Mouse (Mus musculus) cerebellum, adult 18-20 months (tissue): ENCODE results near the gene Pip5k1b.
A peak's percentile ranks its signal among the peaks of the same experiment; 100 is the strongest.

Experiments
- DNase-seq, 2 experiments: peaks; one replicate each; pipeline ENCODE4 v3.0.0; 2021

Pip5k1b gene

DNA sequence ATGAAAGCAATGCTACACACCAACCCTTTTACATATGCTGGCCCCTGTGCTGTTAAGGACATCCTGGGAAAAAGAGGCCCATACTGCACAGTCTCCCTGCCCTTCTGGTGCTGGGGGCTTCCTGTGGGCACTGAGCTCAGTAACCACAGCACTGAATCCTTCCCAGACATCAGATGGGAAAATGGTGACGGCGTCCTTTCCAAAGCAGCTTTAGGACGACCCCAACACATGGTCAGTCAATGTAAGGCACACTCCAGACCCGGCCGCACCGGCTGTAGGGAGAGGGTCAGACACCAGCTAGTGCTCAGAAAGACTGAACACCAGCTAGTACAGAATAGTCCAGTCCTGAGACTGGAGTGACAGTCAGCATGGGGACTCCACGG lies 13.4 kb downstream of the Pip5k1b start:
- DNase-seq, result no peak

GRCm38 (mm10) chr19:24541669-24542292 lies 13.9 kb downstream of the Pip5k1b start:
- DNase-seq, result no peak

GRCm38 (mm10) chr19:24540952-24541668 lies 14.6 kb downstream of the Pip5k1b start:
- DNase-seq, result peak in 1 of 2 experiments; percentile 38

DNA sequence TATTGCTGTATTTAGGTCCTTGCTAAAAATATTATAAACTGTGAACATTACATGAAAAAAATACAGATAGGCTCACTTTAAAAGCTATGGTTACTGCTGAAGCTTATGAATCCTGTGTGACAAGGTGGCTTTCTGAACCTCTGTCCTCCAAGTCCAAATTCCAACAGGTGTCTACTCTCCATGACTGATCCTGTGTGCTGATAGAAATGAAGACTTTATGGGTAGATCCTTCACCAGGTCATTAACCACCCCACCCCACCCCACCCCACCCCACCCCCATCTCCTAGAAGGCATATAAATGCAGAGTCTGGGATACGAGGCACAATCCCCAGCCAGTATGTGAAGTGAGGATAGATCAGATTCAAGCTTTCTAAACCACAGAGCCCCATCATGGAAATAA lies 16.6 kb downstream of the Pip5k1b start:
- no peak for DNase-seq

- no peak for DNase-seq
These were observed 17.5 kb downstream of the Pip5k1b start for GRCm38 (mm10) chr19:24538181-24538580.

DNA sequence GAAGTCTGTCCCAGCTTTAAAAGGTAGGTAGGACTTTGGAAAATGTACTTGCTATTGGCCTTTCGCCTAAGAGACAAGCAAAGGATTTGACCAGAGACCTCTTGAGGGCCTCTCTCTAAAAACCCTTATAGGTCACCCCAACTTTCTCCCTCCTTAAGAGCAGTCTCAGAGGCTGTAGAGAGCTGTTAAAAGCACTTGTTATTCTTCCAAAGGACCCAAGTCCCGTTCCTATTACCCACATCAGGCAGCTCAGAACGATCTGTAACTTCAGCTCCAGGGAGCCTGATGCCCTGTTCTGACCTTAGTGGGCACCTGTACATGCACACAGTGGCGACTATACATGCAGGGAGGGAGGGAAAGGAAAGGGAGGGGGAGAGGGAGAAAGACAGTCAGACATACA lies 18.0 kb downstream of the Pip5k1b start:
- peak in 1 of 2 experiments; percentile 1 for DNase-seq

GRCm38 (mm10) chr19:24536920-24537319 lies 18.8 kb downstream of the Pip5k1b start:
- no peak for DNase-seq

GRCm38 (mm10) chr19:24536280-24536679 lies 19.4 kb downstream of the Pip5k1b start:
- DNase-seq, result no peak

- DNase-seq, result no peak
These were observed 20.5 kb downstream of the Pip5k1b start for GRCm38 (mm10) chr19:24535161-24535560.

- no peak for DNase-seq
These were observed 20.9 kb downstream of the Pip5k1b start for GRCm38 (mm10) chr19:24534733-24535132.

- no peak for DNase-seq
These were observed 26.6 kb downstream of the Pip5k1b start for GRCm38 (mm10) chr19:24528910-24529561.

GRCm38 (mm10) chr19:24528129-24528730 lies 27.4 kb downstream of the Pip5k1b start:
- no peak for DNase-seq

DNA sequence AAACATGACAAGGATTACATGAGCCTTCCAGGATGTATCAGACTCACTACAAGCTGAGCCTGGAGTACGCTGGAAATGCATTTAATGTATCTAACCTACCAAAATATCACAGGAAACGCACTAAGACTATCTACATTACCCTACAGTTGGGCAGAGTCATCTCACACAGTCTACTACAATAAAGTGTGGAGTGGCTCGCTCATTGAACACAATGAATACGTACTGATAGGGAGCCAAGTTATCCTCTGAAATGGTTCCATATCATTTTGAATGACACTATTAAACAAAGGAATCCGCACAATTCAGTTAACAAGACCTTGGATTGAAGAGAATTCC lies 28.1 kb downstream of the Pip5k1b start:
- no peak for DNase-seq

GRCm38 (mm10) chr19:24526731-24527612 lies 28.7 kb downstream of the Pip5k1b start:
- DNase-seq, result peak; percentile 40 to 41

- DNase-seq, result peak; percentile 91 to 93
These were observed 32.0 kb downstream of the Pip5k1b start for GRCm38 (mm10) chr19:24523476-24524313.

- DNase-seq, result peak in 1 of 2 experiments; percentile 55
These were observed 33.7 kb downstream of the Pip5k1b start for GRCm38 (mm10) chr19:24521997-24522396.

DNA sequence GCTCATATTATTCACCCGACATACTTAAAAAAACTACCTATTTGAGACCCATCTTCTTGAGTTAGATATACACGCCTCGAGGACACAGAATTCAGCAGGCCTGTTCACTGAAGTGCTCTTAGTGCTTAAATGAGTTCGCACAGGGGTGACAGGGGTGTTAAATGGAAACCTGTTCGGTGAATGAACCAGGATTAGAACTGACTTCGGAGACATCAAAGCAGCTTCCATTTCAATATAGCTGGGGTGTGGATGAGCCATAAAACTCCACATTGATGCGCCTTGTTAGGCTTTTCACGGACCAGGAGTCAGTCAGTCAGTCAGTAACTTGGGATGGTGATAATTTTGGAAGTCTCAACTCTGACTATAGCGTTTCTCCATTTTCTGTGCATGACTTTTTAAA lies 34.5 kb downstream of the Pip5k1b start:
- no peak for DNase-seq

GRCm38 (mm10) chr19:24519732-24520409 lies 35.8 kb downstream of the Pip5k1b start:
- no peak for DNase-seq

- DNase-seq, result no peak
These were observed 37.3 kb downstream of the Pip5k1b start for GRCm38 (mm10) chr19:24518384-24518783.

- DNase-seq, result peak in 1 of 2 experiments; percentile 0
These were observed 38.6 kb downstream of the Pip5k1b start for GRCm38 (mm10) chr19:24517057-24517456.

DNA sequence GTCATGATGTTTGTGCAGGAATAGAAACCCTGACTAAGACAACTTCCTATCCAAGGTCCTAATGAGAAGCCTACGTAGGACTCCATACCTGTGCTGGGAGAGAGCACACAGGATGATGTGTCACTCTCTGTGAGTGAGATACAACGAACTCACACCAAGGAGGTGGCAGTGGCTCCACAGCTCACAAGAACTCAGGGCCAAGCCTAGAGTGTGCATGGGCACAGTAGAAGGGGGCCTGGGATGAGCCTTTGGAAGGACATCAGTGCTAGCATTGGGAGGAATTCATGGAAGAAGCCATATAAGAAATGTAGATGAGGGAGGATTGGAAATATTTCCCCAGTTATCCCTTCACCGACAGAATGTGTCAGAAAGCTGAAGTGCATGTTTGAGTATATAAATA lies 39.7 kb downstream of the Pip5k1b start:
- no peak for DNase-seq
